Mouse (Mus musculus) adrenal gland, adult 2 months (tissue): ENCODE measurements around the gene Cldn34b2. TPM values are rescaled to one million over a fixed set of nuclear protein-coding genes. Genes with fewer than 3 reads are reported as not detected.
A peak's percentile ranks its signal among the peaks of the same experiment; 100 is the strongest.
"Not testable (repeated sequence)": the region's sequence is repeated elsewhere in the genome, so short reads cannot be mapped to it uniquely, and the experiment has no call there.

Experiments
- DNase-seq: peaks from one replicate; pipeline ENCODE4 v3.0.0; 2021
- long read RNA-seq: library from polyadenylated mRNA; stranded (forward); transcript quantifications from one replicate; pipeline ENCODE4 v2.0.0, GENCODE M21; 2021
- polyA plus RNA-seq: library from polyadenylated mRNA; depleted of rRNA; stranded (reverse); fragments of >200 nt; gene quantifications from 2 replicates; pipeline ENCODE4 v1.2.3, GENCODE M21; 2012; rRNA removed
- total RNA-seq, 2 experiments: library from RNA; stranded (reverse); gene quantifications; 2 replicates each; pipeline ENCODE4 v1.2.3; 2021

Cldn34b2 gene
- total RNA-seq (not detected), polyA plus RNA-seq (not detected in 2 replicates)
- long read RNA-seq = 0 reads

GRCm38 (mm10) chrX:155128312-155128711 lies at the start of gene Cldn34b2:
Gene Cldn34b2 (minus strand): TSS chrX:155128412.
- DNase-seq = not testable (repeated sequence)

GRCm38 (mm10) chrX:155177640-155178039 lies 49.4 kb upstream of the Cldn34b2 start:
- DNase-seq = no peak

- no peak for DNase-seq
Observed at GRCm38 (mm10) chrX:155177230-155177629, 49.0 kb upstream of the Cldn34b2 start.

- DNase-seq = no peak
Observed at GRCm38 (mm10) chrX:155175568-155175967, 47.4 kb upstream of the Cldn34b2 start.

- no peak for DNase-seq
Observed at GRCm38 (mm10) chrX:155172310-155172709, 44.1 kb upstream of the Cldn34b2 start.

- no peak for DNase-seq
Observed at GRCm38 (mm10) chrX:155171754-155172153, 43.5 kb upstream of the Cldn34b2 start.

- no peak for DNase-seq
Observed at GRCm38 (mm10) chrX:155169886-155170285, 41.7 kb upstream of the Cldn34b2 start.

GRCm38 (mm10) chrX:155167667-155168066 lies 39.5 kb upstream of the Cldn34b2 start:
- DNase-seq = no peak

GRCm38 (mm10) chrX:155166313-155166712 lies 38.1 kb upstream of the Cldn34b2 start:
- no peak for DNase-seq

GRCm38 (mm10) chrX:155163553-155163952 lies 35.3 kb upstream of the Cldn34b2 start:
- no peak for DNase-seq

GRCm38 (mm10) chrX:155151868-155152267 lies 23.7 kb upstream of the Cldn34b2 start:
- no peak for DNase-seq

- DNase-seq = peak; percentile 61
Observed at GRCm38 (mm10) chrX:155144718-155145117, 16.5 kb upstream of the Cldn34b2 start.

- peak; percentile 8 for DNase-seq
Observed at GRCm38 (mm10) chrX:155098024-155098423, 30.2 kb downstream of the Cldn34b2 start.

GRCm38 (mm10) chrX:155093566-155093965 lies 34.6 kb downstream of the Cldn34b2 start, which contains the start of gene Magea2:
Gene Magea2 (minus strand): TSS chrX:155093666.
- not testable (repeated sequence) for DNase-seq

GRCm38 (mm10) chrX:155089693-155090092 lies 38.5 kb downstream of the Cldn34b2 start, which contains the start of gene Magea1:
Gene Magea1 (minus strand): TSS chrX:155089793.
- DNase-seq = not testable (repeated sequence)

Other genes with a start within 250 kb of the Cldn34b2 start
- gene Cldn34b1, start 238.1 kb downstream of the Cldn34b2 start, total RNA-seq = not detected
- gene Cldn34b1, start 238.1 kb downstream of the Cldn34b2 start, polyA plus RNA-seq = not detected in 2 replicates
- gene Magea6, start 192.4 kb downstream of the Cldn34b2 start, total RNA-seq = not detected
- not detected in 2 replicates for gene Magea6, start 192.4 kb downstream of the Cldn34b2 start, polyA plus RNA-seq
- not detected for gene Magea3, start 178.9 kb downstream of the Cldn34b2 start, total RNA-seq
- not detected in 2 replicates for gene Magea3, start 178.9 kb downstream of the Cldn34b2 start, polyA plus RNA-seq
- gene Magea8, start 132.6 kb downstream of the Cldn34b2 start, total RNA-seq = not detected
- gene Magea8, start 132.6 kb downstream of the Cldn34b2 start, polyA plus RNA-seq = not detected in 2 replicates
- gene Magea5, start 65.3 kb downstream of the Cldn34b2 start, total RNA-seq = not detected
- not detected in 2 replicates for gene Magea5, start 65.3 kb downstream of the Cldn34b2 start, polyA plus RNA-seq
- not detected for gene Magea1, start 38.6 kb downstream of the Cldn34b2 start, total RNA-seq
- not detected in 2 replicates for gene Magea1, start 38.6 kb downstream of the Cldn34b2 start, polyA plus RNA-seq
- gene Magea2, start 34.7 kb downstream of the Cldn34b2 start, total RNA-seq = not detected
- gene Magea2, start 34.7 kb downstream of the Cldn34b2 start, polyA plus RNA-seq = not detected in 2 replicates
- gene Sat1, start 88.0 kb upstream of the Cldn34b2 start, total RNA-seq = 100 to 1,000 TPM; 103 to 117 TPM
- 8.5 and 9.5 TPM in 2 replicates for gene Sat1, start 88.0 kb upstream of the Cldn34b2 start, polyA plus RNA-seq
- 10 to 100 TPM; 46.5 to 68.6 TPM for gene Acot9, start 134.0 kb upstream of the Cldn34b2 start, total RNA-seq
- 8.8 and 10.3 TPM in 2 replicates for gene Acot9, start 134.0 kb upstream of the Cldn34b2 start, polyA plus RNA-seq
- gene Prdx4, start 212.3 kb upstream of the Cldn34b2 start, total RNA-seq = 10 to 100 TPM; 22.9 to 28.2 TPM
- 26.9 and 28.3 TPM in 2 replicates for gene Prdx4, start 212.3 kb upstream of the Cldn34b2 start, polyA plus RNA-seq